Mouse (Mus musculus) monocyte, adult 2 months (primary cell): Measurements from ENCODE around the gene Pipox.

ENCODE experiments used
- DNase-seq, 2 experiments: peaks; one replicate each; pipeline ENCODE4 v3.0.0; 2022; ENCODE audit warnings: low spot score in 2 of 2, low read depth in 1 of 2

The Pipox gene

GRCm38 (mm10) chr11:77909376-77909775 is 15.5 kb upstream of the Pipox start:
- DNase-seq = no peak

GRCm38 (mm10) chr11:77908468-77908867 is 14.6 kb upstream of the Pipox start:
- DNase-seq = no peak

GRCm38 (mm10) chr11:77906747-77907174 is 12.9 kb upstream of the Pipox start:
- no peak for DNase-seq

- no peak for DNase-seq
Measured at GRCm38 (mm10) chr11:77906097-77906687, 12.3 kb upstream of the Pipox start.

- DNase-seq = no peak
Measured at GRCm38 (mm10) chr11:77904707-77905106, 10.8 kb upstream of the Pipox start.

- DNase-seq = no peak
Measured at GRCm38 (mm10) chr11:77903761-77904160, 9.9 kb upstream of the Pipox start.

- DNase-seq = no peak
Measured at GRCm38 (mm10) chr11:77901775-77902355, 8.0 kb upstream of the Pipox start.

- DNase-seq = no peak
Measured at GRCm38 (mm10) chr11:77901366-77901765, 7.5 kb upstream of the Pipox start.

GRCm38 (mm10) chr11:77900696-77901095 is 6.8 kb upstream of the Pipox start:
- DNase-seq = no peak

- no peak for DNase-seq
Measured at GRCm38 (mm10) chr11:77900187-77900586, 6.3 kb upstream of the Pipox start.

GRCm38 (mm10) chr11:77896820-77897805 is 3.2 kb upstream of the Pipox start:
- DNase-seq = no peak

- no peak for DNase-seq
Measured at GRCm38 (mm10) chr11:77896480-77896819, 2.6 kb upstream of the Pipox start.

- DNase-seq = no peak
Measured at GRCm38 (mm10) chr11:77896011-77896410, 2.1 kb upstream of the Pipox start.

- no peak for DNase-seq
Measured at GRCm38 (mm10) chr11:77894967-77895366, 1.1 kb upstream of the Pipox start.

- DNase-seq = no peak
Measured at GRCm38 (mm10) chr11:77893283-77893682, 613 bp downstream of the Pipox start.

- DNase-seq = no peak
Measured at GRCm38 (mm10) chr11:77892883-77893282, 1.0 kb downstream of the Pipox start.

- no peak for DNase-seq
Measured at GRCm38 (mm10) chr11:77890648-77891258, 3.1 kb downstream of the Pipox start.

GRCm38 (mm10) chr11:77889484-77889883 is 4.4 kb downstream of the Pipox start:
- no peak for DNase-seq

- DNase-seq = no peak
Measured at GRCm38 (mm10) chr11:77888846-77889245, 5.0 kb downstream of the Pipox start.

GRCm38 (mm10) chr11:77887373-77887960 is 6.4 kb downstream of the Pipox start:
- DNase-seq = no peak

GRCm38 (mm10) chr11:77885246-77885575 is 8.7 kb downstream of the Pipox start:
- DNase-seq = no peak
